Mouse (Mus musculus) adrenal gland, postnatal 25 days (tissue): ENCODE measurements around the gene Cd3eap. TPM values are rescaled to one million over a fixed set of nuclear protein-coding genes. Genes with fewer than 3 reads are reported as not detected.

ENCODE experiments used
- DNase-seq: peaks from one replicate; pipeline ENCODE4 v3.0.0; 2021; ENCODE audit warnings: mixed read lengths
- total RNA-seq: library from RNA; stranded (reverse); gene quantifications from 2 replicates; pipeline ENCODE4 v1.2.3, GENCODE M21; 2021

The Cd3eap gene
- total RNA-seq, 1 experiment from 2014 or later, result 13.4 TPM

- DNase-seq, result peak; percentile 86
These were observed 2.4 kb upstream of the Cd3eap start for GRCm38 (mm10) chr7:19361720-19362119.

GRCm38 (mm10) chr7:19360944-19361343 lies 1.7 kb upstream of the Cd3eap start:
- DNase-seq, result peak; percentile 88

- DNase-seq, result peak; percentile 77
These were observed 784 bp upstream of the Cd3eap start for GRCm38 (mm10) chr7:19359892-19360641.

GRCm38 (mm10) chr7:19358634-19359033 lies 649 bp downstream of the Cd3eap start:
- DNase-seq, result no peak

- DNase-seq, result no peak
These were observed 1.6 kb downstream of the Cd3eap start for GRCm38 (mm10) chr7:19357381-19358375.

- DNase-seq, result no peak
These were observed 3.0 kb downstream of the Cd3eap start for GRCm38 (mm10) chr7:19356311-19356710.

- DNase-seq, result no peak
These were observed 4.3 kb downstream of the Cd3eap start for GRCm38 (mm10) chr7:19354991-19355390.

GRCm38 (mm10) chr7:19350221-19350620 lies 9.1 kb downstream of the Cd3eap start:
- no peak for DNase-seq

GRCm38 (mm10) chr7:19349188-19349915 lies 9.9 kb downstream of the Cd3eap start:
- no peak for DNase-seq

- DNase-seq, result peak; percentile 92
These were observed 14.3 kb downstream of the Cd3eap start for GRCm38 (mm10) chr7:19344938-19345471.

GRCm38 (mm10) chr7:19344237-19344847 lies 14.9 kb downstream of the Cd3eap start, which contains the start of gene Ercc1:
TSS of gene Ercc1 (plus strand) at chr7:19344778.
- no peak for DNase-seq

- peak; percentile 75 for DNase-seq
These were observed 16.0 kb downstream of the Cd3eap start for GRCm38 (mm10) chr7:19343210-19343808.

GRCm38 (mm10) chr7:19342481-19343027 lies 16.7 kb downstream of the Cd3eap start:
- DNase-seq, result peak; percentile 83

- no peak for DNase-seq
These were observed 17.4 kb downstream of the Cd3eap start for GRCm38 (mm10) chr7:19341761-19342409.

- no peak for DNase-seq
These were observed 18.0 kb downstream of the Cd3eap start for GRCm38 (mm10) chr7:19341250-19341649.

GRCm38 (mm10) chr7:19338596-19338995 lies 20.7 kb downstream of the Cd3eap start:
- DNase-seq, result no peak

GRCm38 (mm10) chr7:19338060-19338459 lies 21.2 kb downstream of the Cd3eap start:
- no peak for DNase-seq

GRCm38 (mm10) chr7:19337122-19337521 lies 22.2 kb downstream of the Cd3eap start:
- DNase-seq, result no peak

GRCm38 (mm10) chr7:19335583-19335982 lies 23.7 kb downstream of the Cd3eap start:
- no peak for DNase-seq

GRCm38 (mm10) chr7:19332709-19333352 lies 26.5 kb downstream of the Cd3eap start:
- DNase-seq, result peak; percentile 86
